Mouse (Mus musculus) right cerebral cortex, postnatal 4 days (tissue): ENCODE results near the gene Sirpa.

Source experiments
- DNase-seq: peaks from one replicate; pipeline ENCODE4 v3.0.0-alpha.2; 2022

Gene Sirpa

GRCm38 (mm10) chr2:129592459-129593140 lies at the start of gene Sirpa:
Sirpa (plus strand) TSS chr2:129592835.
- DNase-seq, result peak; percentile 63

- DNase-seq, result no peak
These were observed 48.2 kb upstream of the Sirpa start for GRCm38 (mm10) chr2:129544448-129544847.

DNA sequence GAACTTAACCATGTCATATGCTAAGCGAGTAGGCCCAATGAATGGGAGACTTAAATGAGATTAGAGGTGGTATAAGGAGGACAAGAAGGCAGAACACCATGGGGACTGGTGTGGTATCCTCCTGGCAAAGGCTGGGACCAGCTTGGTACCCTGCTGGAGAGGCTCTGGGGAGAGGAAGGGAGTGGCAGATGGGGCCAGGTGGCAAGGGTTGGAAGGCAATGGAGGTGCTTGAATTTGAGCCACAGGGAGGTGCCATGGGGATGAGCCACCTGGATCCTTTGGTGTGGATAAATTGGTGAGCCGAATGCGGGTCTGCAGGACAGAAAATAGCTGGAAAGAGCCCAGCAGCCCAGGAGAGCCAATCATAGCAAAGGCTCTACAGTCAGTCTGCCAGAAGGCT lies 47.7 kb upstream of the Sirpa start:
- no peak for DNase-seq

GRCm38 (mm10) chr2:129545596-129545995 lies 47.0 kb upstream of the Sirpa start:
- no peak for DNase-seq

- no peak for DNase-seq
These were observed 45.9 kb upstream of the Sirpa start for GRCm38 (mm10) chr2:129546772-129547171.

- DNase-seq, result no peak
These were observed 43.0 kb upstream of the Sirpa start for GRCm38 (mm10) chr2:129549537-129550135.

DNA sequence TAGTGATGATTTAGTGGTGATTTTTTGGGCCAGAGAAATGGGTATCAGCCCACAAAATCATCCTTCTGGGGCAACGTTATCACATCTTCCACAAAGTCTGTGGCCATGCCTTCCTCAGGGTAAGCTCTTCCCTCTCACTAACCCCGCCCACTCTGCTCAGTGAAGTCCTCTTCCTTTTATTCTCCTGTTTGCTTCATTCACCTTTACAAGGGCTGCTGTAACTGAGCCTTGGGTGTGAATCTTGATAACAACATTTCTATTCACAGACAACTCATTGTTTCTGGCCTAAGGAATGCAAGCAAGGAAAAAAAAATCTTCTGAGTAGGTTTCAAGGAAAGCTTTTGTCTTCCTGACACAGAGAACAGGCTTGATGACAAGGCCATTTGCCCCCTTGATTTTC lies 41.9 kb upstream of the Sirpa start:
- DNase-seq, result no peak

DNA sequence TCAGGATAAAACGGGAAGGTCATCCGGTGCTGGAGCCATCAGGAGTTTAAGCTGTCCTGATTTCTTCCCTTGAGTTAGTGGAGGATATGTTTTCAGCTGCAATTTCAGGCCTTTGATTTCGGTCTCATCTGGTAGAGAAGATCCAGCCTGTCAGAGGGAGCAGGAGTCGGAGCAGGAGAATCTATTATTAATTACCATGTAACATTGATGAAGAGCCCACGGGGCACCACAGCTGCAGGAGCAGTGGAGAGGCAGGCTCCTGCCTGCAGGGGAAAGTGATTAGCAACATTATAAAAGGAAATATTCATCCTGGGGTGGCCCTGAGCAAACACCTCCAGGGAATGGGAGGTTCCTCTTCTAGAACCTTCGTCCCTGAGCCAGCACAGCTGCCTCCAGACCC lies 36.6 kb upstream of the Sirpa start:
- no peak for DNase-seq

DNA sequence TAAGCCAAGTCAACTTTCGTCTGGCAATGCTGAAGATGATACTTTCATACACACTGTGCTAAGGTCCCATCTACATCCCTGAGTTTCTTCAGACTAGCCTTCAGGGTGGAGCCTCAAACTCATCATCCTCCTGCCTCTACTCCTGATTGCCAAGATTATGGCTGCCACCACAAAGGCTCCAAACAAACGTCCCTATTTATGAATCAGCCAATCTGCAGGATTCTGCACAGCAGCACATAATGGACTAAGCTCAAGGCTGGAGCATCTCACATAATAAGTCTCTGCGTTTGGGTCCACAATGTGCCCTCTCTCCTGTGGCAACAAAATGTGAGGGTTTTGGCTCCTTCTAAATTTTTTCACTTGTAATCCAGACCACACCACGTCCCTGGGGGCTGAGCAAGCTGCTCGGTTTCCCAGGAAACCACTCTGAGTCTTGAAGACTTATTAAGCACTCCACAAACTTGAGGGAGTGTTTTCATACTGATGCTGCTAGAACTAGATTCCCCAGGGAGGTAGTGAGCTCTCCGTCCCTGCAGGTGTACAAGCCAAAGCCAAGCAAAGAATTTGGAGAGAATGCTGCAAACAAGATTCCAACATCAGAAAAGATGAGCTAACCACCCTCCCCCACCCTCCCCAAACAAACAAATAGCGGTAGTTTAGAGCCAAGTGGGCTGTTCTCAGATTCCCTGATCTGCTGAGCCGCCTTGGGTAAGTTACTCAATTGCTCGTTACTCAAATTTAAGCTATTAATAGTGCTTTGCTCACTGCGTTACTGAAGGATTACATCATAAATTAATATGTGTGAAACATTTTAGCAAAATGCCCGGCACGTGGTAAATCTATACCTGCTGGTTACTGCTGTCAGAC lies 34.4 kb upstream of the Sirpa start:
- no peak for DNase-seq

GRCm38 (mm10) chr2:129558875-129559219 lies 33.8 kb upstream of the Sirpa start:
- no peak for DNase-seq

GRCm38 (mm10) chr2:129561796-129562195 lies 30.8 kb upstream of the Sirpa start:
- no peak for DNase-seq

GRCm38 (mm10) chr2:129563944-129564709 lies 28.5 kb upstream of the Sirpa start:
- no peak for DNase-seq

DNA sequence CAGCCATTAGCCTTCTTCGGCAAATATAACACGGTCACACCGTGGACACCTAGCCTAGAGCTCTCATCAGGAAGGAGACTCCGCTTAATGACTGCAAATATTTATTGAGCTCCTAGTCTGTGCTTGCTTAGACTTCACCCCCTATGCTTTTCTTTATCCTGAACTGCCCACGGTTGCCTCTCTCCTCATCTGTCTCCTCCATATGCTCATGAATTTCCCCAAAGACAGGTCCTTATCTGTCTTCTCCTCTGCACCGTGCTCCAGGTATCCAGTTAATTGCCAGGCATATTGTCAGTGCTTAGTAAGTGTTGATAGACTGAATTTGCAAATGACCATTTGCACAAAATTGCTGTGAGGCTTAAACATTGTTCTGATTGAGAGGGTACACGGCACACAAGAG lies 23.5 kb upstream of the Sirpa start:
- no peak for DNase-seq

DNA sequence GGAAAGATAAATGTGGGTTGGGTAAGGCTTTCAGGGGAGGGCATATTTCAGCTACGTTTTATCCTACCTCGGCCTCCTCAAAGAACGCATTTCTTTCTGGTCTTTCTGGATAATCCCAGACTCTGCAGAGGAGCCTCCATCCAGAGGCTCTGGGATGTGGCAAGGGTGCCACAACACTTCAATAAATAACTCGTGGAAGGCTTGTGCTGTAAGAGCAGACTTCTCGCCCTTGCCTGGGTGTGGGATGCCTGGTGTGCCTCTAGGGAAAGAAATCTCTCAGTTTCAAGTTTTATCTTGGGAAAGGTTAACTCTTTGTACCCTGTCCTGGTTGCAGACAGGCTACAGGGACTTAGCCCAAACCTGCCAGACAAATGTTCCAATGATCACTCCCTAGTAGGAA lies 23.1 kb upstream of the Sirpa start:
- no peak for DNase-seq

DNA sequence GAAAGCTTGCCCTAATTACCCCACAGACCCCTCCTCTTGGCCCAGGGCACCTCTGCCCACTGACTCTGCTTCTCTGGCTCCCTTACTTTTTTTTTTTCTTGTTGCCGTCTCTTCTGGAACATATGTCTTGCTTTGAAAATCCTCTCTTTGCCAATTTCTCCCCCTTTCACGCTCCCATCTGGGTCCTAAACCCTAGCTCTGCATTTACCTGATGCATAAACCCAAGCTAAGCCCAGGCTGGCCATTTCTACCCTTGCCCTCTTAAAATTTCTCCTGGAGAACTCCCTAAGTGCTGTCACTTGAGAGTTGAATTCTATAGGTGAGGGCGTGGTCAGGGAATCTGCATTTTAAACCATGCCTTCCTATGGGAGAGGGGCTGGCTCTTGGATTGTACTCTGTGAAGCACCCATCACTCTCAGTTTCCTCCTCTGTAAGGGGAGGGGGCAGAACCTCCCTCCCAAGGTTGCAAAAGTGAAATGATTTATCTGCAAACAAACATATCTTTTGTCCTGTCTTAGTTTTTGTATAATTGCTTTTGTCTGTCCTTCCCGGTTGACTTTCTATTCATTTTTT lies 18.8 kb upstream of the Sirpa start:
- DNase-seq, result no peak

DNA sequence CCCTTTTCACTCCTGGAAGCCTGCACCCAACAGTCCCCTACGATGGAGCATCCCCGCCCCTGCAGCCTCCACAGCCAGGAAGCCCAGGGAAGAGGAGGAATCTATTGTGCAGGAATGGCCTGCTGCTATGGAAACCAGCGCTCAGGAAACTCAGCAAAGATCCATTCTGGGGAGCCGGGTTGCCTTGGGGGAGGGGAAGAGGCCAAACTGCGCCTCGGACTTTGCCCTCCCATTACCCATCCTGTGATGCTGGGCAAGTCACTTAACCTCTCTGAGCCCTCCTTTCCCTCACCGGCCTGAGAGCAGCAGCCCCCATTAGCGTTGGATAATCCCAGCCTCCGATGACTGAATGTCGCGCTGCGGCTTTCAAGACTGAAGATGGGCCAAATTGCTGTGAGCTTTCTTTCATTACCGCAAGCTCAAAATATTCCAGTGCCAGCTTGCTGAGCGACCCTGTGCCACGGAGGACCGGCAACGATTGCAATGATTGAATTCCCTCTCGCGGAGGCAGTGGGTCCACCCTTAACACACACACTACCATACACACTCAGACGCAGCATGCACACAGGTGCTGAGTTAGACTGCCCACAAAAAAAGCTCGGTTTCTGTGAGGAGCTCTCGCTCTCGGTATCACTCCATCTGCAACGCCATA lies 18.1 kb upstream of the Sirpa start:
- DNase-seq, result peak; percentile 62

DNA sequence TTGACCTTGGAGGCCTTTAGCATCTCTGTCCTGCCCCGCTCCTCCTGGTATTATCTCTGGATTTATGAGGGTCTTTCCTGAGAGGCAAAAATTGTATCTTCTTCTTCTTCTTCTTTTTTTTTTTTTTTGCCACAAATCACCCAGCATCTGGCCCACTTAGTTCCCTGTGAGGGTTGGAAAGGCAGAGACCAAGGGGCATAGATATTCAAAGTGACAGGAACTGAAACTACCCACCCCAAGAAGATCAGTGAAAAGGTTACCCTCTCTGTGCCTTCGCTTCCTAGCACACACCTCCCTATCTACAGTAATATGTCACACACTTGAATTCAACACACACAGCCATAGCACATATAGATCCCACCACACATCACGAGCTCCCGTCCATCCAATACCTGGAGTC lies 17.5 kb upstream of the Sirpa start:
- DNase-seq, result no peak

GRCm38 (mm10) chr2:129576611-129577447 lies 15.8 kb upstream of the Sirpa start:
- DNase-seq, result no peak

GRCm38 (mm10) chr2:129580656-129581055 lies 12.0 kb upstream of the Sirpa start:
- DNase-seq, result no peak

GRCm38 (mm10) chr2:129581826-129582225 lies 10.8 kb upstream of the Sirpa start:
- DNase-seq, result no peak

- no peak for DNase-seq
These were observed 10.4 kb upstream of the Sirpa start for GRCm38 (mm10) chr2:129582261-129582660.
